Mouse (Mus musculus) stomach, postnatal 0 days (tissue): ENCODE results near the gene Afmid.

Experiments used
- CTCF ChIP-seq: IDR thresholded peaks from 2 replicates; pipeline ENCODE4 v1.5.1; 2016; ENCODE audit warnings: antibody characterized with exemption, low read depth, mild to moderate bottlenecking, moderate library complexity
- EP300 ChIP-seq: optimal IDR thresholded peaks from 2 replicates; pipeline ENCODE3; 2016; ENCODE audit warnings: antibody characterized with exemption

DNA sequence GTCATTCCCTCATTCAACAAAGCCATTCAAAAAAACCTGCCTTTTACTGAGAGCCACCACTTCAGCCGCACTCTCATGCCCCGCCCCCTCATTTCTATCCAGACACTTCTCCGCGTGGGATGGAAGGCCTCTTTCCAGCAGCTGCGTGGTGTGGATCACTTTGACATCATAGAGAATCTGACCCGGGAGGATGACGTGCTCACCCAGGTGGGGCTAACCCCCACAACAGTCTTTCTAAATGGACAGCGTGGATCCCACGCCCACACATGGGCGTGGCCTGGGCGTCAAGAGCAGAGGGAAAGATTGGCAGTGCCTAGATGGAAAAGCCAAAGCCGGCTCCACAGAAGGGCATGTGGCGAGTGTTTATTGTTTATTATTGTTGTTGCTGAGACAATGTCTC lies 10.6 kb downstream of the Afmid start:
- TF ChIP-seq CTCF (no peak), EP300 (no peak)
